Mouse (Mus musculus) macrophage (primary cell): ENCODE data around the gene Cep135. TPM values are rescaled to one million over a fixed set of nuclear protein-coding genes. Genes with fewer than 3 reads are reported as not detected.
A peak's percentile ranks its signal among the peaks of the same experiment; 100 is the strongest.

ENCODE experiments used
- H3K27ac ChIP-seq: fragments of 350-480 bp; formaldehyde crosslinking; 2 replicates; pipeline ENCODE4 v1.9.0; 2021
- H3K36me3 ChIP-seq: fragments of 350-480 bp; formaldehyde crosslinking; 2 replicates; pipeline ENCODE4 v1.9.0; 2021; ENCODE audit errors: inconsistent target
- H3K4me3 ChIP-seq: fragments of 350-480 bp; formaldehyde crosslinking; 2 replicates; pipeline ENCODE4 v1.9.0; 2021; ENCODE audit errors: inconsistent target
- H3K79me2 ChIP-seq: fragments of 350-480 bp; formaldehyde crosslinking; 2 replicates; pipeline ENCODE4 v1.9.0; 2021; ENCODE audit errors: inconsistent target
- WGBS: methylation state at CpG from one replicate; pipeline ENCODE4 v1.1.7; 2026; ENCODE audit warnings: inconsistent platforms; ENCODE audit not compliant: missing documents; 5-methylcytosine and 5-hydroxymethylcytosine counted together
- polyA plus RNA-seq: library from polyadenylated mRNA; stranded (reverse); fragments of 250-400 nt; gene quantifications from 3 replicates; pipeline ENCODE4 v1.2.4, GENCODE M21; 2018; ENCODE audit warnings: inconsistent platforms
- total RNA-seq, 78 experiments: library from RNA; depleted of rRNA; stranded (reverse); fragments of 250-400 nt; gene quantifications; 1 replicate in 9 of 78; 2 replicates in 24 of 78; 3 replicates in 43 of 78; 4 replicates in 2 of 78; pipeline ENCODE4 v1.2.4; 2018; ENCODE audit warnings: inconsistent platforms in 56 of 78

The Cep135 gene
- total RNA-seq (2018; cell fraction: chromatin; rRNA removed): 10 to 100 TPM; 15.0 to 31.4 (median 25.7) TPM
- total RNA-seq (2018; cell fraction: cytosol; rRNA removed): 1 to 10 TPM; 2.8 to 5.9 (median 4.5) TPM
- total RNA-seq (2018; cell fraction: nucleus; rRNA removed): 10 to 100 TPM in 19 of 26 experiments, 1 to 10 TPM in 7; 8.9 to 22.0 (median 13.5) TPM
- 3.5 to 4.4 TPM (median 4.2 TPM) in 3 replicates for polyA plus RNA-seq

- Histone ChIP-seq H3K27ac (peak within 1 kb of the TSS; percentile 10; the same call in 1 of the 2 replicates), H3K79me2 (peaks cover 10% of the 10 kb centered on the region; the same call in 1 of the 2 replicates), H3K36me3 (peaks cover 15% of the 10 kb centered on the region; the same call in 1 of the 2 replicates), H3K4me3 (peak within 1 kb of the TSS; percentile 78)
- 2% methylated on average over 57 of the region's 92 CpGs for WGBS
Observed at GRCm38 (mm10) chr5:76588551-76589283, at the start of gene Cep135. TSS of gene Cep135 (plus strand) at chr5:76588698.

- Histone ChIP-seq H3K27ac (no peak overlapping the region), H3K79me2 (no peaks in the 10 kb centered on the region; the same call in 1 of the 2 replicates), H3K36me3 (peaks cover 97% of the 10 kb centered on the region), H3K4me3 (no peak overlapping the region)
- WGBS: 89% methylated on average over 8 of the region's 8 CpGs
Observed at GRCm38 (mm10) chr5:76540181-76540580, 48.3 kb upstream of the Cep135 start.

DNA sequence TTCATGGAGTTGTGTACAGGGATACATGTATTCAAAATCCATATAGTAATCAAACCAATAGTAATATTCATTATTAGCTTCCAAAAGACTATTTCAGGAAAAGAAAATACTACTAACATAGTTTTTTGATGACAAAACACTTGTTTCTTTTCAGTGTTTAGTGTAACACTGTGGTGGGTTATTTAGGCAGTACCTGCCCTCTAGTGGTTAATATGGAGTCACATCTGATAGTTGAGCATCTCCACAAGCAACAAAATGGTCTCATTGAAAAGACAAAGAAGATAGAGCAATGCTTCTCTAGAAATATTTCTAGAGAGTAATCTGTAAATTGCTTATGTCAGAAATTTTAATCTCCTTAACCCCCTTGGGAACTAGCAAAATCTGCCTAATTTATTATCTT lies 47.7 kb upstream of the Cep135 start:
- no peak overlapping the region for H3K4me3 ChIP-seq
- H3K79me2 ChIP-seq: no peaks in the 10 kb centered on the region
- H3K36me3 ChIP-seq: peaks cover 97% of the 10 kb centered on the region
- H3K27ac ChIP-seq: no peak overlapping the region

- Histone ChIP-seq H3K36me3 (peaks cover 95% of the 10 kb centered on the region), H3K4me3 (no peak overlapping the region), H3K27ac (no peak overlapping the region), H3K79me2 (no peaks in the 10 kb centered on the region)
- WGBS: 80% methylated on average over 8 of the region's 8 CpGs
Observed at GRCm38 (mm10) chr5:76543200-76543599, 45.3 kb upstream of the Cep135 start.

GRCm38 (mm10) chr5:76550426-76550825 lies 38.1 kb upstream of the Cep135 start:
- peaks cover 79% of the 10 kb centered on the region for H3K36me3 ChIP-seq
- H3K79me2 ChIP-seq: no peaks in the 10 kb centered on the region
- WGBS: 90% methylated on average over 8 of the region's 8 CpGs
- no peak overlapping the region for H3K4me3 ChIP-seq
- no peak overlapping the region for H3K27ac ChIP-seq

GRCm38 (mm10) chr5:76565321-76565720 lies 23.2 kb upstream of the Cep135 start:
- 20% methylated on average over 3 of the region's 3 CpGs for WGBS
- H3K27ac ChIP-seq: no peak overlapping the region
- H3K36me3 ChIP-seq: peaks cover 81% of the 10 kb centered on the region
- H3K4me3 ChIP-seq: no peak overlapping the region
- H3K79me2 ChIP-seq: no peaks in the 10 kb centered on the region

GRCm38 (mm10) chr5:76574251-76574650 lies 14.2 kb upstream of the Cep135 start:
- no peak overlapping the region for H3K4me3 ChIP-seq
- peaks cover 17% of the 10 kb centered on the region for H3K36me3 ChIP-seq
- WGBS: 86% methylated on average over 7 of the region's 7 CpGs
- no peak overlapping the region for H3K27ac ChIP-seq
- H3K79me2 ChIP-seq: no peaks in the 10 kb centered on the region

DNA sequence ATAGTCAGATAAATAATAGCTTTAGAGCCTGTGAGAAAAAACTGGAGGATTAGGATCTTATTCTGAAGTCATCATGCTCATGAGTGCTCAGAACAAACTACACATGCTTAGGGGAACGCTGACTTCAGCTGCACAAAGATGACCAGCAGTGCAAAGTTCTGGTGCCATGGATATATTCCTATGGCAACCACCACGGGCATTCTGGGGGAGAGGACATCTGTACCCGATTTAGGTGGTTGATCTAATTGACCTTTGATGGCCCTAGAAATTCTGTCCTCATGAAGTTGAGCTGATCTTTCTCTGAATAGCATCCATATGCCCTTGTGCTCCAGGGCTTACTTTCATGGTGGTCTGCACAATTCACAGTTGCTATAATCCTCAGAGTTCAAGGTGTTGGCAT lies 11.5 kb upstream of the Cep135 start:
- 89% methylated on average over 3 of the region's 3 CpGs for WGBS

DNA sequence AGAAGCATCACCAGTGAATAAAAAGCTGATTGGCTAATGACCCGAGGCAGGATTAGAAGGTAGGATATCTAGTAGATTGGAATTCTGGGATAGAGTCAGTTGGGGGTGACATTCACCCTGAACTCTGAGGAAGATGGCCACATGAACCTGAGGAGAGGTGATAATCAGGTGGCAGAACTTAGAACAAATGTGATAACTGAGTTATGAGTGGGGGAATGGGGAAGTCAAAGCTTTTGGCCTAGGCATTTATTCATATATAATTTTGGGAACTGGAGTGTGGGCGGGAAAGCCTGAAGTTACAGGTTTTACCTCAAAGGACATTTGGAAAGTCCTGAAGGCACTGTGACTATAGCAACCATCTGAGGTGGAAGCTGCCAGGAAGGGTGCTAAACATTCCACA lies 3.1 kb upstream of the Cep135 start:
- 88% methylated on average over 2 of the region's 2 CpGs for WGBS
- Histone ChIP-seq H3K79me2 (peaks cover 5% of the 10 kb centered on the region; the same call in 1 of the 2 replicates), H3K36me3 (no peaks in the 10 kb centered on the region), H3K4me3 (no peak overlapping the region), H3K27ac (no peak overlapping the region)

More for the DNA sequence above, 11.5 kb upstream of the Cep135 start:
- Histone ChIP-seq H3K27ac (no peak overlapping the region), H3K4me3 (no peak overlapping the region), H3K79me2 (no peaks in the 10 kb centered on the region), H3K36me3 (no peaks in the 10 kb centered on the region)

- WGBS: 11% methylated on average over 7 of the region's 7 CpGs
- peaks cover 15% of the 10 kb centered on the region; the same call in 1 of the 2 replicates for H3K36me3 ChIP-seq
- H3K27ac ChIP-seq: peak overlapping the region; percentile 10; the same call in 1 of the 2 replicates
- H3K79me2 ChIP-seq: peaks cover 10% of the 10 kb centered on the region; the same call in 1 of the 2 replicates
- H3K4me3 ChIP-seq: peak overlapping the region; percentile 78
Observed at GRCm38 (mm10) chr5:76589311-76589710, 813 bp downstream of the Cep135 start.

DNA sequence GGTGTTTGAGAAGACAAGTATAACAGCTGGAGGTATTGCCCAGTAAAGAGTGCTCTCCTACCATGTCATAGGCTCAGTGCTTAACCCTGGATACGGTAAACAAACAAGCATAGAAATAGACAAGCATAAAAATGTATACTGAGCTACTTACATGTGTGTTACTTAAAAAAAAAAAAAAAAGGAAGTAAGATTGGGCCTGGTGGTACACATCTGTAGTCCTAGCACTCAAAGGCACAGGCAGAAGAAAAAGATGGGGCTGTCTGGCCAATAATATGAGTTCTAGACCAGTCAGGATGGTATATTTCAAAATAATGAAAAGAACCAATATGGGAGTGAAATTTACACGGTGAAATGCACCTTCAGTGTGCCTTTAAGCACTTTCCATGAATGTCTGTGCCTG lies 1.5 kb downstream of the Cep135 start:
- Histone ChIP-seq H3K79me2 (peaks cover 10% of the 10 kb centered on the region; the same call in 1 of the 2 replicates), H3K4me3 (peak overlapping the region; percentile 78; the same call in 1 of the 2 replicates), H3K36me3 (peaks cover 20% of the 10 kb centered on the region; the same call in 1 of the 2 replicates), H3K27ac (no peak overlapping the region)
- WGBS: 91% methylated on average over 2 of the region's 2 CpGs

DNA sequence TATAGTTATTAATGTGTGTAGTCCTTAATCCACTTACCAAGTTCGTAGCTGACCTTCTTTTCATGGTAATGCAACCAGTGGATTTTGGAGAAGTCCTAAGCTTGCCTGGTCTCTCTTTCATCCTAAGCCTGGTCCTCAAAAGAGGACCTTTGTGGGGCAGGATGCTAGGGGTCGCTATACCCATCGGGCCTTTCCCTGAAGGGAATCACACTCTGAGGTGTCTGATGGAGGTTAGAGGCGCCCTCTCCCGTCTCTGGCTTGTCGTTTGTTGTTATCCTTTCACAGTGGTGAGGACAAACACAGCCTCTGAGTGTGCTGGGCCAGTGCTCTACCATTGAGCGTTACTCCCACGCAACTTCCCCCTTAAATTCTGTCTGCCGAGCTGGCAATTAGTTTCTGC lies 3.4 kb downstream of the Cep135 start:
- no peak overlapping the region for H3K27ac ChIP-seq
- peaks cover 10% of the 10 kb centered on the region; the same call in 1 of the 2 replicates for H3K79me2 ChIP-seq
- 85% methylated on average over 9 of the region's 9 CpGs for WGBS
- H3K36me3 ChIP-seq: peaks cover 38% of the 10 kb centered on the region
- H3K4me3 ChIP-seq: no peak overlapping the region

- Histone ChIP-seq H3K36me3 (peaks cover 31% of the 10 kb centered on the region; the same call in 1 of the 2 replicates), H3K27ac (no peak overlapping the region), H3K79me2 (no peaks in the 10 kb centered on the region), H3K4me3 (no peak overlapping the region)
- WGBS: 95% methylated on average over 8 of the region's 8 CpGs
Observed at GRCm38 (mm10) chr5:76609702-76610370, 21.3 kb downstream of the Cep135 start.

- Histone ChIP-seq H3K36me3 (peaks cover 47% of the 10 kb centered on the region; the same call in 1 of the 2 replicates), H3K4me3 (no peak overlapping the region), H3K27ac (no peak overlapping the region), H3K79me2 (no peaks in the 10 kb centered on the region)
- WGBS: 92% methylated on average over 6 of the region's 6 CpGs
Observed at GRCm38 (mm10) chr5:76612867-76613499, 24.5 kb downstream of the Cep135 start.
